Mouse (Mus musculus) erythroblast, embryonic 14.5 days (primary cell): ENCODE measurements around the gene Trmt10c.

ENCODE experiments used
- GATA1 ChIP-seq: IDR thresholded peaks from 2 replicates; pipeline ENCODE4 v1.6.1; 2012; ENCODE audit warnings: low read length, inconsistent platforms, mixed read lengths
- TAL1 ChIP-seq: IDR thresholded peaks from 3 replicates; pipeline ENCODE4 v1.6.1; 2012; ENCODE audit warnings: low read length, inconsistent platforms, mixed read lengths

DNA sequence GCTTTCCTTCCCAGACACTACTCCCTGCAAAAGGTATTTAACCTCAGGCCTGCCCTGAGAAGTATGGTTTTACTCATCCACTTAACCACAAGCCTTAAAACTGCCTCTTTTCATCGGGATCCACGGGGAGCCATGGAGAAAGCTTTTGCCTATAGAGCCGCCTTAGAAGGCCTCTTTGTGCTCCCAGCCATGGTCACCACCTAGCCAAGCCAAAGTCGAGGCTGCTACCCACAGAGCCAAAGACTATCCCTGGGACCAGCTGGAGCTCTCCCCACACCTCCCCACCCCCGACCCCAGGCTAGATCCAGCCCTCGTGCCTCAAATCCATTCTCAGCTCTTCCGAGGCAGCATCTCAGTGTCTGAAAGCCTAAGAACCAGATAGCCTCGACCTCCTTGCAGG is 28.5 kb upstream of the Trmt10c start:
- TF ChIP-seq GATA1 (no peak), TAL1 (no peak)
